Mouse (Mus musculus): ENCODE measurements around the gene Abhd14b. TPM values are rescaled to one million over a fixed set of nuclear protein-coding genes. Genes with fewer than 3 reads are reported as not detected.

The Abhd14b gene
- polyA plus RNA-seq, 1 experiment from 2014 or later, result 19.5 TPM

DNA sequence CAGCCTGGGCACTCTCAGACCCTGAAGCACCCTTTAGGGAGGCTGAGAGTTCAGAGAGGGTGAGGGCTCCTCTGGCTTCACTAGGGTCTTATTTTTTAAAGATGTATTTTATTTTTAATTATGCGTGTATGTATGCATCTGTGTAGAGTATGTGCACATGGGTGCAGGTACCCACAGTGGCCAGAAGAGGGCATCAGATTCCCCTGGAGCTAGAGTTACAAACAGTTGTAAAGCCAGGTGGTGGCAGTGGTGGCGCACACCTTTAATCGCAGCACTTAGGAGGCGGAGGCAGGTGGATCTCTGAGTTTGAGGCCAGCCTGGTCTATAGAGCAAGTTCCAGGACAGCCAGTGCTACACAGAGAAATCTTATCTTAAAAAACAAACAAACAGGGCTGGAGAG, 38.2 kb upstream of the Abhd14b start:
- H3K4me2 ChIP-seq, result no peak overlapping the region
- no peaks in the 10 kb centered on the region for H3K27me3 ChIP-seq (replicated peaks; ENCODE audit: control insufficient read depth, insufficient read depth, low read length)
- no peak for ATAC-seq (replicated peaks; ENCODE audit: low FRiP score)
- H3K4me3 ChIP-seq (ENCODE audit: low read depth, low read length), result no peak overlapping the region
- no peak for DNase-seq (ENCODE audit: low spot score)
- no peak overlapping the region for H3K9ac ChIP-seq (ENCODE audit: low read depth, low read length)
- 97% methylated on average over 4 of the region's 4 CpGs for WGBS
- peaks cover 30% of the 10 kb centered on the region for H3K4me1 ChIP-seq (replicated peaks; ENCODE audit: control insufficient read depth, insufficient read depth, low read length)
- no peaks in the 10 kb centered on the region for H3K36me3 ChIP-seq (ENCODE audit: control insufficient read depth, insufficient read depth, low read length)
- no peak overlapping the region for H3K27ac ChIP-seq (ENCODE audit: low read depth, low read length)
- no peaks in the 10 kb centered on the region for H3K9me3 ChIP-seq (ENCODE audit: control insufficient read depth, low read length)

DNA sequence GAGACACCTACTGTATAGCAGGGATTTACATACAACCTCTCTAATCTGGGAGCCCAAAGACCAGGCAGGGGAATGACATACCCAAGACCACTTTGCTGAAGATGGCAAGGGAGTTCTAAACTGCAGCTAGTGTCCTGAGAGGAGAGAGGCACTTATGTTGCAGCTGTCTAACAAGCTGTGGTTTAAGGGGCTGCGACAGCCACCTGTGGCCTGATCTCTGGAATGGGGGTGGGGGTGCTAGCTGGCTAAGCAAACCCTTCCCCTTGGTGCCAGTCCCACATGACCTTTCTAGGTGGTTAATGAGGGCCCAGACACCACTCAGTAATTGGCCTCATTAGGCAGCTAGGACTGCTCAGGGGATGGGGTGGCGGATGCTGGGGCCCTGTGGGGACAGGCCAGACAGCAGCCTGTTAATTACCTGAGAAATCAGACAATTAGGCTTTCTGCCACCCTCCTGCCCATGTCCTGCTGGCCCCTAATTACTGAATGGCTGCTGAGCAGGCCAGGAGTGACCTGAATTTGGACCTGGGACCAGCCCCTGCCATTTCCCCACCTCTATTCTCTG, 37.1 kb upstream of the Abhd14b start:
- H3K27me3 ChIP-seq (replicated peaks; ENCODE audit: control insufficient read depth, insufficient read depth, low read length), result no peaks in the 10 kb centered on the region
- DNase-seq (ENCODE audit: low spot score) (no peak), ATAC-seq (replicated peaks; ENCODE audit: low FRiP score) (no peak)
- H3K4me3 ChIP-seq (ENCODE audit: low read depth, low read length), result no peak overlapping the region
- 89% methylated on average over 2 of the region's 2 CpGs for WGBS
- peaks cover 28% of the 10 kb centered on the region for H3K4me1 ChIP-seq (replicated peaks; ENCODE audit: control insufficient read depth, insufficient read depth, low read length)
- H3K4me2 ChIP-seq, result no peak overlapping the region
- no peaks in the 10 kb centered on the region for H3K36me3 ChIP-seq (ENCODE audit: control insufficient read depth, insufficient read depth, low read length)
- H3K9ac ChIP-seq (ENCODE audit: low read depth, low read length), result no peak overlapping the region
- no peaks in the 10 kb centered on the region for H3K9me3 ChIP-seq (ENCODE audit: control insufficient read depth, low read length)
- no peak overlapping the region for H3K27ac ChIP-seq (ENCODE audit: low read depth, low read length)

DNA sequence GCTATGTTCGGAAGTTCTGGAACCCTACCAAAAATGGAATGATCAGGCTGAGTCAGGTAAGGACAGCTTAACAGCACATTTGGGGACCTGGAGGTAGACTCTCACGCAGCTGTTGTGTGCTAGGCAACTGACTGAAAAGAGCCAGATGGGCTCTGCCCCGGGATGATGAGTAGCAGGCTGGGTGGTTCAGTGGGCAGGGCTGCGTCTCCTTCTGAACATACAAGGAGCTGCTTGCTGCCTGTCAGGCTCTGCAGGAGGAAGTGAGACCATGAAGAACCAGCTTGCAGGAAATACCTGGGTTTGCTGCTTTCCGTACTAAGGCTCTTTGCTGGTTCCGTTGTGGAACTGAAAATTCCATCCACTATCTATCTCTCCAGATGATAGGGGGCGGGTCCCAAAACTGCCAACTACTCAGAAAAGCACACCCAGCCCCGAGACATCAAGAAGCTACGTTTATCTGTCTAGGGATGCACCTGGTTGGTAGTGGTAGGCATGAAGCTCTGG, 36.1 kb upstream of the Abhd14b start:
- WGBS, result 31% methylated on average over 9 of the region's 9 CpGs
- Histone ChIP-seq H3K4me3 (ENCODE audit: low read depth, low read length) (no peak overlapping the region; the same call in 1 of the 2 replicates), H3K27ac (ENCODE audit: low read depth, low read length) (peak overlapping the region; percentile 44; the same call in 1 of the 2 replicates), H3K9ac (ENCODE audit: low read depth, low read length) (peak overlapping the region; percentile 38; the same call in 1 of the 2 replicates), H3K4me2 (peak overlapping the region; percentile 55), H3K4me1 (replicated peaks; ENCODE audit: control insufficient read depth, insufficient read depth, low read length) (peaks cover 22% of the 10 kb centered on the region), H3K36me3 (ENCODE audit: control insufficient read depth, insufficient read depth, low read length) (no peaks in the 10 kb centered on the region), H3K27me3 (replicated peaks; ENCODE audit: control insufficient read depth, insufficient read depth, low read length) (no peaks in the 10 kb centered on the region), H3K9me3 (ENCODE audit: control insufficient read depth, low read length) (no peaks in the 10 kb centered on the region)
- no peak for DNase-seq (ENCODE audit: low spot score)
- ATAC-seq (replicated peaks; ENCODE audit: low FRiP score), result peak; percentile 88

DNA sequence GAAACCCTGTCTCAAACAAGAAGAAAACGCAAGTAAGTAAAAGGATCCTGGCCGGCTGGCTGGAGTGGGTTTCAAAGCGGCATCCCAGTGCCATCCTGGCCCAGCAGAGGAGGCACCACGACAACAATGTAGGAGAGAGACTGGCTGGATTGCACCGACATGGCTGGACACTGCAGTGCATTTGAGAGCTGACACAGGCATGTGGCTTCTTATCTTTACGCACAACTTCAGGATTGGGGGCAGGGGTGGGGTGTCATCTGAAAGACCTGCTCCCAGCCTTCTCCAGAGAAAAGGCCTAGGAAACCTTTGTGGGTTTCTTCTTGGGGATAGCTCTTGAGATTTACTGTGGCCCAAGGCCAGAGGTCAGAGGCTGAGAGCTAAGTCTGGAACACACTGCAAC, 35.5 kb upstream of the Abhd14b start:
- Histone ChIP-seq H3K4me2 (peak overlapping the region; percentile 55), H3K36me3 (ENCODE audit: control insufficient read depth, insufficient read depth, low read length) (no peaks in the 10 kb centered on the region), H3K4me1 (replicated peaks; ENCODE audit: control insufficient read depth, insufficient read depth, low read length) (peaks cover 18% of the 10 kb centered on the region), H3K4me3 (ENCODE audit: low read depth, low read length) (peak overlapping the region; percentile 4; the same call in 1 of the 2 replicates), H3K27me3 (replicated peaks; ENCODE audit: control insufficient read depth, insufficient read depth, low read length) (no peaks in the 10 kb centered on the region), H3K27ac (ENCODE audit: low read depth, low read length) (peak overlapping the region; percentile 44; the same call in 1 of the 2 replicates), H3K9ac (ENCODE audit: low read depth, low read length) (peak overlapping the region; percentile 46), H3K9me3 (ENCODE audit: control insufficient read depth, low read length) (no peaks in the 10 kb centered on the region)
- 40% methylated on average over 6 of the region's 6 CpGs for WGBS
- DNase-seq (ENCODE audit: low spot score) (no peak), ATAC-seq (replicated peaks; ENCODE audit: low FRiP score) (peak; percentile 83)

DNA sequence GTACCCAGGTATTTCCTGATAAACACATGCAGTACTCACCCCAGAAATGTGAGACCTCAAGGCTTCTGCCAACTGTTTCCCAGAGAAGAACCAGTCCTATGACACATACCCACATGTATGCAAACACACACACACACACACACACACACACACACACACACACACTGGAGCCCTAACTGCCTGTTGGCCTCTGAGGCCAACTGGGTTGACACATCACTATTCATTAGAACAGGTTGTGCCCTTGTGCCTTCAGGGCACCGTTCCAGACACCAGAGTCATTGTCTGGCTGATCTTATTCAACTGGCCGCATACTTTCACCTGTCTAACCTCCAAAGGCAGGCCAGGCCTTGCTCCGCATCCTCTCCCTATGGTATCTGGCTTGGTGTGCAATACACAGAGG, 35.0 kb upstream of the Abhd14b start:
- no peak overlapping the region for H3K4me3 ChIP-seq (ENCODE audit: low read depth, low read length)
- H3K9ac ChIP-seq (ENCODE audit: low read depth, low read length), result peak overlapping the region; percentile 46; the same call in 1 of the 2 replicates
- no peaks in the 10 kb centered on the region for H3K9me3 ChIP-seq (ENCODE audit: control insufficient read depth, low read length)
- ATAC-seq (replicated peaks; ENCODE audit: low FRiP score) (no peak), DNase-seq (ENCODE audit: low spot score) (no peak)
- 85% methylated on average over 3 of the region's 3 CpGs for WGBS
- peaks cover 18% of the 10 kb centered on the region for H3K4me1 ChIP-seq (replicated peaks; ENCODE audit: control insufficient read depth, insufficient read depth, low read length)
- peak overlapping the region; percentile 28; the same call in 1 of the 2 replicates for H3K27ac ChIP-seq (ENCODE audit: low read depth, low read length)
- H3K27me3 ChIP-seq (replicated peaks; ENCODE audit: control insufficient read depth, insufficient read depth, low read length), result no peaks in the 10 kb centered on the region
- no peaks in the 10 kb centered on the region for H3K36me3 ChIP-seq (ENCODE audit: control insufficient read depth, insufficient read depth, low read length)
- H3K4me2 ChIP-seq, result peak overlapping the region; percentile 55; the same call in 1 of the 2 replicates

DNA sequence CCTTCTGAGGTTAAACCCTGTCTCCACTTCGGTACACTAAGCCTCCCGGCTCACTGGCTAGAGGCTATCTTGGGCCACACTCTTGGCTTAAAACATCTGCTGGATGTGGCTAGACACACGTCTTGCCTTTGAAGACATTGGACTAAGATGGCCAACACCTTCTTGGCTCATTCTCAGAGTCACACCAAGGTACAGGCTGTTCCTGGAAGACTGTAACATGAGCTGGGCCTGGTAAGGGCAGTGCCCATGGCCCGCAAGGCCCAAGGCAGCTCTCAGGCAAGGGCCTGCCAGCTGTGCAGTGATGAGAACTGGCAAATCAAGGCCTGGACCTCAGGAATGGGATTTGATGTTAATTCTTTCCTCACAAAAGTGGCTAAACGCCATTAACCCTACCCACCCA, 33.7 kb upstream of the Abhd14b start:
- Histone ChIP-seq H3K4me2 (no peak overlapping the region), H3K9ac (ENCODE audit: low read depth, low read length) (no peak overlapping the region), H3K27me3 (replicated peaks; ENCODE audit: control insufficient read depth, insufficient read depth, low read length) (peaks cover 12% of the 10 kb centered on the region; the same call in 1 of the 2 replicates), H3K9me3 (ENCODE audit: control insufficient read depth, low read length) (no peaks in the 10 kb centered on the region), H3K4me3 (ENCODE audit: low read depth, low read length) (no peak overlapping the region), H3K27ac (ENCODE audit: low read depth, low read length) (no peak overlapping the region), H3K36me3 (ENCODE audit: control insufficient read depth, insufficient read depth, low read length) (no peaks in the 10 kb centered on the region), H3K4me1 (replicated peaks; ENCODE audit: control insufficient read depth, insufficient read depth, low read length) (peaks cover 25% of the 10 kb centered on the region)
- ATAC-seq (replicated peaks; ENCODE audit: low FRiP score) (no peak), DNase-seq (ENCODE audit: low spot score) (no peak)
- WGBS, result 81% methylated on average over 5 of the region's 5 CpGs

DNA sequence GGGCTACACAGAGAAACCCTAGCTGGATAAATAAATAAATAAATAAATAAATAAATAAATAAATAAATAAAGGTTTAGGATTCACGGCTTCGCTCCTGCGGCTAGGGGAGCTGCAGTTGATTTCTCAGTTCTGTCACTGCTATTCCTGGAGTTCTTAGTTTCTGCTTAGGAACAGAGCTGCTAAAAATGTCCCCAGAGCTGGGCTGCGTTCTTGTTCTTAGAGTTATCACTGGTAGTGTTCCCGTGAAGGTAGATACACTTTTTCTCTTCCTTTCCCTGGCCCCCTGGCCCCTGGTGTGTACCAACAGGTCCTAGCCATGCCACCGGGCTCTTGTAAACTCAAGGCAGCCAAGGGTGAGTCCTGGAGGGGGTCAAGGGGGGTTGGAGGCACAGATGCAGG, 30.4 kb upstream of the Abhd14b start:
- peaks cover 26% of the 10 kb centered on the region for H3K27me3 ChIP-seq (replicated peaks; ENCODE audit: control insufficient read depth, insufficient read depth, low read length)
- no peaks in the 10 kb centered on the region for H3K9me3 ChIP-seq (ENCODE audit: control insufficient read depth, low read length)
- no peak overlapping the region for H3K4me3 ChIP-seq (ENCODE audit: low read depth, low read length)
- H3K27ac ChIP-seq (ENCODE audit: low read depth, low read length), result no peak overlapping the region
- no peak for DNase-seq (ENCODE audit: low spot score)
- no peak overlapping the region for H3K9ac ChIP-seq (ENCODE audit: low read depth, low read length)
- H3K36me3 ChIP-seq (ENCODE audit: control insufficient read depth, insufficient read depth, low read length), result no peaks in the 10 kb centered on the region
- H3K4me1 ChIP-seq (replicated peaks; ENCODE audit: control insufficient read depth, insufficient read depth, low read length), result peaks cover 20% of the 10 kb centered on the region
- H3K4me2 ChIP-seq, result no peak overlapping the region
- ATAC-seq (replicated peaks; ENCODE audit: low FRiP score), result no peak
- 83% methylated on average over 6 of the region's 6 CpGs for WGBS

DNA sequence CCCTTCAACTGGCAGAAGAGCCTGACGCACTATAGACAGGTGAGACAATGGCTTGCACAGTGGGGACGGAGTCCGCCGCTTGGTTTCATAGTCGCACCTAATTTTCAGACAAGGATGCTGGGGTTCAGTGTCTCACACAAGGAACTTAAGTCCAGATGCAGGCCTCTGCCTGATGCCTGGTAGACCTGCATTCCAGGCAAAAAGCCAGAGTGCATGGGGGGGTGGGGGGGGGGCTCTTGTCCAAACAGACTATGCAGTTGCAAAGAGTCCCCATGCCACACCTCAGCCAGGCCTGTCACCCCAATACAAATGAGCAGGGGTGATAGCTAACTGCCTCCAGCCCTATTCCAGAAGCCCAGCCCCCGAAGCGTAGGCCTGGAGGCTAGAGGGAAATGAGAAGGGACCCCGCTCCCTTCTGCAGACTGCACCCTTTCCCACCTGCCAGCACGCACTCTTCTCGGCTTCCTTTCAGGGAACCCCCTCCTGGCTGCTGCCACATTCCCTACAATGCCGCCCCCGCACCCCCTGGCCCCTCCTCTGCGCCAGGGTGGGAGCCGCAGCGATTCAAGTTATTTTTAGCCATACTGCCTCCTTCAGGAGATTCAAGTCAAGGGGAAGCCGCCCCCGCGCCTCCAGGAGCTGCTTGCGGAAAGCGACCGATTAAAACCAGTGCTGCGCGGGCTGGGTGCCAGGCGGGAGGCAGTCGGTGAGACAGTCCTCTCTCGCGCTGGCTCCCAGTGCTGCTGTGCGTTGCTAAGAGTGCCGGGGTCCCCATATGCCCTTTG, 29.2 kb upstream of the Abhd14b start:
- DNase-seq (ENCODE audit: low spot score), result peak; percentile 70
- peak overlapping the region; percentile 41; the same call in 1 of the 2 replicates for H3K9ac ChIP-seq (ENCODE audit: low read depth, low read length)
- 19% methylated on average over 29 of the region's 29 CpGs for WGBS
- 0 out of 2 replicates have a peak overlapping the region, but pooled peaks have one; percentile 24 for H3K4me3 ChIP-seq (ENCODE audit: low read depth, low read length)
- H3K4me2 ChIP-seq, result peak overlapping the region; percentile 59
- H3K36me3 ChIP-seq (ENCODE audit: control insufficient read depth, insufficient read depth, low read length), result no peaks in the 10 kb centered on the region
- H3K27me3 ChIP-seq (replicated peaks; ENCODE audit: control insufficient read depth, insufficient read depth, low read length), result peaks cover 26% of the 10 kb centered on the region
- no peak for ATAC-seq (replicated peaks; ENCODE audit: low FRiP score)
- peaks cover 14% of the 10 kb centered on the region for H3K4me1 ChIP-seq (replicated peaks; ENCODE audit: control insufficient read depth, insufficient read depth, low read length)
- no peak overlapping the region for H3K27ac ChIP-seq (ENCODE audit: low read depth, low read length)
- H3K9me3 ChIP-seq (ENCODE audit: control insufficient read depth, low read length), result no peaks in the 10 kb centered on the region
